Mouse (Mus musculus): ENCODE data around the gene Cyct.

The Cyct gene

DNA sequence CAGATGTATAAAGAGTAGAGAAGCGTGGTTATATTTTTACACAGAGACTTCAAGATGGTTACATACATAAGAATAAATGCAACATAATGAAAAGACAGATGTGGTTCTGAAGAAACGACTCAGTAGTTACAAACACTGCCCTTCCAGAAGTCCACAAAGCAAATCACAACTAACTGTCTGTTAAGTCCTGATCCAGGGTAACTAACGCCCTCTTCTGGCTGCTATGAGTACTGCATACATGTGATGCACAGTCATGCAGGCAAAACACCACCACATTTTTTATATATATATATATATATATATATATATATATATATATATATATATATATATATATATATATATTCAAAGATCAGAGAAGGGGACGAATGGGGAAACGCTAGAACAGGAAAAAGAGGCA lies 25.7 kb downstream of the Cyct start:
- DNase-seq = no peak

DNA sequence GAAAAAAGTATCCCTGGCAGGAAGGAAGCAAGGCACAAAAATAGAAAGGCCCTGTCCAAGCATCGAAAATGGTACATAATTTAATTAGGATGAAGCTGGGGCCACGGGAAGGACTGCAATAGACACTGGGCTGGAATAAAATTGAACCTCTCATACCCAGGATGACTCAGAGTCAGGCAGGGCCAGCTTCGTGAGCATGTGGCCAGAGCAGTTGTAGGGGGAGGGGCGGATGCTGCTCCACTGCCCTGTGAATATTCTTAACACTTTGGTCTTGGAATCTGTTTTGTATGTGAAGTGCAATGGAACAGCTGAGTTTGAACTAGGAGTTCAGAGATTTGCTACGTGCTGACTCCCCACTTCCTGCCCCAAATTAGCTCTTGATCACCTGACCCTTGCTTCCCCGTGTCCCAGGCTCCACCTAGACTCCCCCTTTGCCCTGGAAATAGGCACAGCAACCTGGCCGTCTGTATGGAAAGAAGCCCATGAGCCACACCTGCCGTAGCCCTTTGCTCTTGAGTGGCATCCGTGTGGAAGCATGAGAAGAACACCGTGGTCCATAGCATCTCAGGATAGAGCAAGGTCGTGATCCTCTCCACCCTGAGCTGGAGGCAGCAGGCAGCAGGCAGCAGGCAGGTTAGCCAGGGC lies 28.0 kb downstream of the Cyct start:
- DNase-seq = no peak

DNA sequence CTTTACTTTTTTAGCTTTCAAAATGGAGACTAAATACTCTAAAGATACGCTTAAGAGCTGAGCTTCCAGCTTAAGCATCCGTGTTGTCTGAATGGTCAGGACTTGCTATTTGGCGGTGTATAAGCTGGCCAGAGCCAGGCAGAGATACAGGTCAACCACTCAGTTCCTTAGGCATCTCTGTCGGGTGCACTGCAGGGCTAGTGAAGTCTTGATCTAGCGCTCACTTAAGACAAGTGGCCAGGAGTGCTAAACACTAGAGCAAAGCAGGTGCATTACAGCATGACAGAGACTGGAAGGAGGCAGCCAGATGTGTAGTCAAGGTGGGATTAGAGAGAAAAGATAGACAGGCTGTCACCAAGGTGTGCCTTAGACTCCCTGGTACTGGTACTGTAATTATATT lies 30.2 kb downstream of the Cyct start:
- DNase-seq = no peak

DNA sequence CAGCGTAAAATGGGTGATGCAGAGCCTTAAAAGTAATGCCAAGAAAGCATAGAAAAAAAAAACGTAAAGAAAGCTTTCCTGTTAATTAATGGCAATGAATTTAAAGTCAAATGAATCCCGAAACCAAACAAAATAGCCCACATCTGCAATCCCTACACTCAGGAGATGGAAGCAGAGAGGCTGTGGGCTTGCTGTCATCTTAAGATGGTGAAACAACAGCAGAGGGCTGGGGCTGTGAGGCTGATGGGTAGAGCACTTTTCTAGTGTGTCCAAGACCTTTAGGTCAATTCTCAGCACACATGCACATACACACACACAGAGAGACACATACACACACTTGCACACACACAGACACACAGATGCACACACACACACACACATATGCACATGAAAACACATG lies 34.1 kb downstream of the Cyct start:
- no peak for DNase-seq

DNA sequence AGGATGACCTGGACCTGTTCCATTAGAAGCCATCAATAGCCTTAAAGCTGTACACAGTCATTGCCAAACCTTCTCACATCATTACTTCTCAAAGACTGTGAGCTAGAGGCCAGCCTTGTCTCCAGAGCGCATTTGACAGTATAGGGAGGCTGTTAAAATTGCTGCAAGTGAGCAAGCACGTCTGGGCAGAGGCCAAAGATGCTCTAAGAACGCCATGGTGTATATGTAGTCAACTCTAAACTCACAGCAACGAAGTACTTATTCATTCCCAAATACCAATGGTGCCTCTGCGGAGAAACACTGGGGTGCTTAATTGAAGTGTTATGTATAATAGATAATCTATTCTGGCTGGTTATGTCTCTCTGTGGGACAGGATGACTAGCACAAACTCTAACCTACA lies 35.8 kb downstream of the Cyct start:
- no peak for DNase-seq

DNA sequence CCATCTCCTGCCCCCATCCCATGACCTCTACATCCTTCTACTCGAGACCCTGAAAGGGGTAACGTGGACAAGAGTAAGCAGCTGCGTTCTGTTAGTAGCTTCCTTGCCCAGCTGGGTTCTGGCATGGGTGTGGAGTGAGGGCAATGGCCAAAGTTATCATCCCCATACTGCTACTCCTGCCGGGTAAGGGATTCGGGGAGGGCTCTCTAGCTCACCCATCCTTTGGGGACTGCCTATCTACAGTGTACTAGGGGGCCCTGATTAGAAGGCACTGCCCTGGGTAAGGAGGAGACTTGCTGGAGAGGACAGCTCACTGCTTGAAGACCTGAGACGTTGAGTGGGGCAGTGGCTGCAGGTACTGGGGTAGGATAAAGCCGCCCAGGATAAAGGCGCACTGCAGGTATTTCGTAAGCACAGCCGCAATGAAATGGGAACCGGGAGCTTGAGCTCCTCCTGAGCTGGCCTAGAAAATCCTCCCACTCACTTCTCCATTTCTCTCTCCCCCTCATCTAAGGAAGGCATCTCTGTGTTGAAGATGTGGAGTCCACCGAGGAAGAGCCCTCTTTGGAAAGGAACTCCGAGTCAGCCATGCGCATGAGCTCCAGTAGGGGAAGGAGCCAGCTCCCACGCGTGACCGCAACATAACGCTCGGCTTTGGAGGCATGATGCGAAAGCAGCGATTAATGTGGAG lies 36.9 kb downstream of the Cyct start:
- no peak for DNase-seq

DNA sequence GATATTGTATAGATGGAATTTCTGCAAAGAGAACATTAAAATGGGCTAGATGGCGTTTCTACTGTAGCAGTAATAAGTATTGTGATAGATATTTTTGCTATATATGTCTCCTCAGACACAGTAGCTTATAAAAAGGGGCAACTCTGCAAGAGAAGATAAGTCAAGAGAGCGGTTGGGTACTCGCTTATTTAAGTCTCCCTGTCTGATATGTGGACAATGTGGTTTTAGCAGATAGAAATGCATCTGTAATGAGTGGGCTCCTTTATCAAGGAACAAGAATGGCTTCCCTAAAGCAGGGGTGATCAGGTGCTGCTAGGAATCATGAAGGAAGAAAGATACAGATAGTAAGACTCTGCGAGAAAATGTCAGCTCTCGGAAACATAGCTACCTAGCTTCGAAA lies 39.9 kb downstream of the Cyct start:
- no peak for DNase-seq

DNA sequence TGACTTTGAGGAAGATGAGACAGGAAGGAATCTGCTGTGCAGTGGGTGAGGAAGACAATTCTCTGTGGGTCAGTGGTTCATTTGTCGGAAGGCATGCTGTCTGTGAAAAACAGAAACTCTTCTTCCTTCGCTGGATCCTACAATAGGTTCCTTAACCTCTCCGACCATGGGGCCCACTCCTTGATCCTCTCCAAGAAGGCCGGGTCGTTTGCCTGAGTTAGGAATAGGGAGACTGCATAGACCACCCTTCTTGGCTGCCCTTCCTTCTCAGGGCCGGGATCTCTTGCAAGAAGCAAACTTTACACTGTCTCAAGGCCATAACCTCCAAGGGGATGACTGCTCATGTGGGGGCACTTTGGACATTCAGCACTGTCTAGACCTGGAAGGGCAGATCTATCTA lies 41.0 kb downstream of the Cyct start:
- no peak for DNase-seq

All from cerebellum, adult 11 months (tissue).